Mouse (Mus musculus) myocyte (in vitro differentiated cells): ENCODE data around the gene Zfp592.

Experiments
- E2F4 ChIP-seq: IDR thresholded peaks from one replicate; pipeline ENCODE4 v1.6.1; 2011; ENCODE audit warnings: mild to moderate bottlenecking, control low read depth, moderate library complexity; ENCODE audit not compliant: insufficient read depth
- MAX ChIP-seq: IDR thresholded peaks from one replicate; pipeline ENCODE4 v1.6.1; 2011; ENCODE audit warnings: low read depth, mild to moderate bottlenecking, control low read depth

- TF ChIP-seq MAX, result no peak
- no peak for TF ChIP-seq E2F4
Measured at GRCm38 (mm10) chr7:81001844-81002243, 8.4 kb downstream of the Zfp592 start.
